21 mouse cellular contexts compared by ENCODE assay signal in the genomic region with DNA sequence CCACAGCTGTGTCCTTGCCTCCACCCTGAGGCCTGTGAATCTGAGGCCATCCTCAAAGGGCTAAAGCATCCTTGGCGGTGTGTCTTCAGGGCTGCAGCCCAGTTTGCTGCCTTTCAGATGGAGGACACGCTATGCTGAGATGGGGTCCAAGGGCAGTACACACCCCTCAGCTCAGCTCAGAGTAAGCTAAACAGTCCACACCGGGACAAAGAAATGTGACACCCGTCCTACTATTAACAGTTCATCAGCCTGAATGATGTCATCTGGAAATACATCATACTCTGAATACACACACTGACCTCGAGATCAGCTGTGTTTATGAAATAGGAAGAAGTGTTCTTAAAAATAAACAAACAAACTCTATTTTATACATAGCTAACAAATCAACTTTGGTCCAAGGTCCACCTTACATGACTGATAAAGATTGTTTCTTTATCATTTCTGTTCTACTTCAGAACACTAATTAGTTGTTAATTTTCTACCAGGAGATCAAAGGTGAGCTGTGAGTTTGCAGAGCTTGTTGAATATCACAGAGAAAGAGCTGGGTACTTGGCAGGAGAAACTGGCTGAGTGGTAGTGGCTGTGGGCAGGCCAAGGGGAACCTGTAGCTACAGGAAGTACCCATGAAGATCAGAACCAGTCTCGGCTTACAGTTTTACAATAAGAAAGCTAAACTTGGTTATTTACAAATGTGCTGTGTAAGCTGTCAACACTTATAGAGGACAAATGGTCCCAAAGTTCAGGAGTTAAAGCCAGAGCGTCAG. TPM values are rescaled to one million over a fixed set of nuclear protein-coding genes. Genes with fewer than 3 reads are reported as not detected.
DNase-seq lines count a peak whose midpoint lies in the region; ATAC-seq and TF ChIP-seq lines count a peak whose summit lies in the region.
"Had no signal": no experiment of that assay in that cellular context is flagged by ENCODE, and none has a peak within 500 bp of the region (broad histone marks: within the 10 kb centered on the region; RNA-seq: fewer than 3 reads in every experiment).

No protein-coding gene starts in this region.

- no peak overlapping the region for H3K4me3 ChIP-seq in liver, embryonic 16.5 days (ENCODE audit: low read depth, low read length)
- H3K4me3 ChIP-seq in liver, embryonic 11.5 days (ENCODE audit: low read depth, low read length): no peak overlapping the region
- H3K4me3 ChIP-seq in stomach, postnatal 0 days (ENCODE audit: low read depth, low read length): no peak overlapping the region
- no peak overlapping the region for H3K4me3 ChIP-seq in midbrain, embryonic 13.5 days (replicated peaks)
- H3K4me3 ChIP-seq: embryonic facial prominence, embryonic 15.5 days; limb, embryonic 13.5 days had no signal

- H3K9ac ChIP-seq in liver, embryonic 16.5 days (ENCODE audit: low read depth, low read length): no peak overlapping the region
- H3K9ac ChIP-seq in liver, embryonic 11.5 days (ENCODE audit: low read depth, low read length): no peak overlapping the region
- H3K9ac ChIP-seq in stomach, postnatal 0 days (ENCODE audit: low read length): no peak overlapping the region
- no peak overlapping the region for H3K9ac ChIP-seq in midbrain, embryonic 13.5 days (replicated peaks)
- H3K9ac ChIP-seq: embryonic facial prominence, embryonic 15.5 days; forebrain, postnatal 0 days; limb, embryonic 13.5 days had no signal

- 67% methylated on average over 7 of the region's 7 CpGs for WGBS in liver, embryonic 16.5 days (ENCODE audit: insufficient replicate concordance)
- 81% methylated on average over 7 of the region's 7 CpGs for WGBS in liver, embryonic 11.5 days
- WGBS in stomach, postnatal 0 days: 47% methylated on average over 7 of the region's 7 CpGs
- 87% methylated on average over 7 of the region's 7 CpGs for WGBS in midbrain, embryonic 13.5 days

- no peak for DNase-seq in liver, embryonic 11.5 days (ENCODE audit: low spot score)
- peak; percentile 82 for DNase-seq in kidney, adult 9 months
- DNase-seq in kidney, postnatal 25 days: peak; percentile 44 to 74
- DNase-seq in stomach, postnatal 0 days (ENCODE audit: low spot score): no peak
- no peak for DNase-seq in heart, adult 9 months (ENCODE audit: low spot score in 2 of 2)
- DNase-seq: cerebellum, adult 18-20 months; cerebellum, postnatal 25 days; forebrain, postnatal 0 days; gastrocnemius, postnatal 10 days; heart, adult 18-20 months; lung, adult 2 months; lung, postnatal 4 days; right cerebral cortex, postnatal 25 days; thymus, postnatal 25 days had no signal

- H3K4me1 ChIP-seq in liver, embryonic 16.5 days (ENCODE audit: control insufficient read depth, low read depth, low read length): no peaks in the 10 kb centered on the region
- no peaks in the 10 kb centered on the region for H3K4me1 ChIP-seq in liver, embryonic 11.5 days (replicated peaks; ENCODE audit: control insufficient read depth, insufficient read depth, low read length)
- H3K4me1 ChIP-seq in stomach, postnatal 0 days (replicated peaks; ENCODE audit: control insufficient read depth, insufficient read depth): no peaks in the 10 kb centered on the region
- H3K4me1 ChIP-seq in midbrain, embryonic 13.5 days (replicated peaks): no peaks in the 10 kb centered on the region
- H3K4me1 ChIP-seq: embryonic facial prominence, embryonic 15.5 days; limb, embryonic 13.5 days had no signal

- H3K36me3 ChIP-seq in liver, embryonic 16.5 days (ENCODE audit: control insufficient read depth, insufficient read depth): peaks cover 16% of the 10 kb centered on the region
- H3K36me3 ChIP-seq in liver, embryonic 11.5 days (ENCODE audit: control insufficient read depth, insufficient read depth, low read length): peaks cover 23% of the 10 kb centered on the region
- peaks cover 12% of the 10 kb centered on the region for H3K36me3 ChIP-seq in stomach, postnatal 0 days (ENCODE audit: control insufficient read depth, insufficient read depth, low read length)
- peaks cover 78% of the 10 kb centered on the region for H3K36me3 ChIP-seq in midbrain, embryonic 13.5 days

- H3K9me3 ChIP-seq in liver, embryonic 16.5 days (replicated peaks; ENCODE audit: control insufficient read depth, low read length): no peaks in the 10 kb centered on the region
- H3K9me3 ChIP-seq in liver, embryonic 11.5 days (ENCODE audit: control insufficient read depth, low read length): no peaks in the 10 kb centered on the region
- no peaks in the 10 kb centered on the region for H3K9me3 ChIP-seq in stomach, postnatal 0 days (ENCODE audit: control insufficient read depth, low read length)
- no peaks in the 10 kb centered on the region for H3K9me3 ChIP-seq in midbrain, embryonic 13.5 days
- H3K9me3 ChIP-seq: embryonic facial prominence, embryonic 15.5 days; limb, embryonic 13.5 days had no signal

- H3K27ac ChIP-seq in liver, embryonic 16.5 days (ENCODE audit: low read length): no peak overlapping the region
- no peak overlapping the region for H3K27ac ChIP-seq in liver, embryonic 11.5 days (ENCODE audit: low read depth, low read length)
- no peak overlapping the region for H3K27ac ChIP-seq in stomach, postnatal 0 days (replicated peaks)
- no peak overlapping the region for H3K27ac ChIP-seq in midbrain, embryonic 13.5 days
- H3K27ac ChIP-seq: embryonic facial prominence, embryonic 15.5 days; limb, embryonic 13.5 days had no signal

- H3K4me2 ChIP-seq in liver, embryonic 16.5 days (ENCODE audit: low read depth, low read length): no peak overlapping the region
- no peak overlapping the region for H3K4me2 ChIP-seq in liver, embryonic 11.5 days
- H3K4me2 ChIP-seq in stomach, postnatal 0 days (replicated peaks; ENCODE audit: low read depth): no peak overlapping the region
- H3K4me2 ChIP-seq in midbrain, embryonic 13.5 days (replicated peaks): no peak overlapping the region
- H3K4me2 ChIP-seq: embryonic facial prominence, embryonic 15.5 days; limb, embryonic 13.5 days had no signal

- TF ChIP-seq EP300 in stomach, postnatal 0 days (optimal IDR thresholded peaks at IDR 0.05): no peak

- ATAC-seq in liver, embryonic 16.5 days (ENCODE audit: low read depth): 0 out of 2 replicates have a peak, but pooled peaks have one; percentile 24
- no peak for ATAC-seq in liver, embryonic 11.5 days (replicated peaks; ENCODE audit: low FRiP score)
- peak; percentile 85 for ATAC-seq in stomach, postnatal 0 days (ENCODE audit: low FRiP score, low TSS enrichment)
- no peak for ATAC-seq in midbrain, embryonic 13.5 days
- ATAC-seq: forebrain, postnatal 0 days had no signal

- H3K27me3 ChIP-seq in liver, embryonic 16.5 days (ENCODE audit: control insufficient read depth, insufficient read depth, low read depth, low read length): no peaks in the 10 kb centered on the region
- H3K27me3 ChIP-seq in liver, embryonic 11.5 days (replicated peaks; ENCODE audit: control insufficient read depth, insufficient read depth, low read length): no peaks in the 10 kb centered on the region
- H3K27me3 ChIP-seq in stomach, postnatal 0 days (ENCODE audit: control insufficient read depth, insufficient read depth, low read length): no peaks in the 10 kb centered on the region
- no peaks in the 10 kb centered on the region for H3K27me3 ChIP-seq in midbrain, embryonic 13.5 days
- H3K27me3 ChIP-seq: embryonic facial prominence, embryonic 15.5 days; limb, embryonic 13.5 days had no signal

- no peak for TF ChIP-seq CTCF in stomach, postnatal 0 days (IDR thresholded peaks at IDR 0.05; ENCODE audit: low read depth)

RNA-seq across cellular contexts. Expression of gene Gja5, which starts 29.5 kb away (rescaled TPM):
- 2.9 and 3.0 TPM in 2 replicates for polyA plus RNA-seq in liver, embryonic 16.5 days (2015; fragmentation: Nextera tagmentation; extraction: Ambion mirVana)
- polyA plus RNA-seq in liver, embryonic 11.5 days (2014; fragmentation: Nextera tagmentation; extraction: Ambion mirVana): 1.8 and 2.2 TPM in 2 replicates
- polyA plus RNA-seq in stomach, postnatal 0 days (2015; fragmentation: Nextera tagmentation; extraction: Ambion mirVana): 3.4 and 4.1 TPM in 2 replicates
- 3.1 and 3.6 TPM in 2 replicates for polyA plus RNA-seq in midbrain, embryonic 13.5 days (2015; fragmentation: Nextera tagmentation; extraction: Ambion mirVana)

RNA-seq across cellular contexts. Expression of gene Gpr89, which starts 30.2 kb away (rescaled TPM):
- polyA plus RNA-seq in liver, embryonic 16.5 days (2015; fragmentation: Nextera tagmentation; extraction: Ambion mirVana): 19.1 and 22.7 TPM in 2 replicates
- 50.2 and 53.0 TPM in 2 replicates for polyA plus RNA-seq in liver, embryonic 11.5 days (2014; fragmentation: Nextera tagmentation; extraction: Ambion mirVana)
- polyA plus RNA-seq in stomach, postnatal 0 days (2015; fragmentation: Nextera tagmentation; extraction: Ambion mirVana): 26.8 and 28.5 TPM in 2 replicates
- 34.8 and 37.0 TPM in 2 replicates for polyA plus RNA-seq in midbrain, embryonic 13.5 days (2015; fragmentation: Nextera tagmentation; extraction: Ambion mirVana)

RNA-seq across cellular contexts. Expression of gene Cd160, which starts 45.8 kb away (rescaled TPM):
- polyA plus RNA-seq in liver, embryonic 16.5 days (2015; fragmentation: Nextera tagmentation; extraction: Ambion mirVana): 0.22 and 0.27 TPM in 2 replicates
- 0.12 and 0.19 TPM in 2 replicates for polyA plus RNA-seq in liver, embryonic 11.5 days (2014; fragmentation: Nextera tagmentation; extraction: Ambion mirVana)
- polyA plus RNA-seq in stomach, postnatal 0 days (2015; fragmentation: Nextera tagmentation; extraction: Ambion mirVana): 0.13 and 0.15 TPM in 2 replicates
- polyA plus RNA-seq in midbrain, embryonic 13.5 days (2015; fragmentation: Nextera tagmentation; extraction: Ambion mirVana): 0.14 and 0.17 TPM in 2 replicates
- polyA plus RNA-seq: testis, adult 2 months had no signal

RNA-seq across cellular contexts. Expression of gene Pdzk1, which starts 45.9 kb away (rescaled TPM):
- 30.3 and 33.5 TPM in 2 replicates for polyA plus RNA-seq in liver, embryonic 16.5 days (2015; fragmentation: Nextera tagmentation; extraction: Ambion mirVana)
- 5.4 and 6.0 TPM in 2 replicates for polyA plus RNA-seq in liver, embryonic 11.5 days (2014; fragmentation: Nextera tagmentation; extraction: Ambion mirVana)
- polyA plus RNA-seq in stomach, postnatal 0 days (2015; fragmentation: Nextera tagmentation; extraction: Ambion mirVana): 0.21 TPM in 2 replicates
- 0.14 TPM in 1 of 2 replicates, not detected in the other for polyA plus RNA-seq in midbrain, embryonic 13.5 days (2015; fragmentation: Nextera tagmentation; extraction: Ambion mirVana)
- polyA plus RNA-seq: C2C12; embryonic facial prominence, embryonic 15.5 days; limb, embryonic 13.5 days had no signal

RNA-seq across cellular contexts. Expression of gene Gja8, which starts 50.8 kb away (rescaled TPM):
- polyA plus RNA-seq in liver, embryonic 16.5 days (2015; fragmentation: Nextera tagmentation; extraction: Ambion mirVana): not detected in 2 replicates
- polyA plus RNA-seq in liver, embryonic 11.5 days (2014; fragmentation: Nextera tagmentation; extraction: Ambion mirVana): not detected in 2 replicates
- polyA plus RNA-seq in stomach, postnatal 0 days (2015; fragmentation: Nextera tagmentation; extraction: Ambion mirVana): 0.01 TPM in 1 of 2 replicates, not detected in the other
- polyA plus RNA-seq in midbrain, embryonic 13.5 days (2015; fragmentation: Nextera tagmentation; extraction: Ambion mirVana): 0.04 TPM in 1 of 2 replicates, not detected in the other
- polyA plus RNA-seq: C2C12; heart, embryonic 16.5 days; lung, adult 2 months had no signal

Comparison
In these comparisons a context has a peak if more than half of its experiments do, and no peak if none do; other contexts are left out.
1. ATAC-seq: peak in liver, embryonic 16.5 days (single experiment) and stomach, postnatal 0 days (single experiment); none in liver, embryonic 11.5 days (single experiment) and midbrain, embryonic 13.5 days (single experiment).
2. DNase-seq: peak in kidney, adult 9 months (single experiment) and kidney, postnatal 25 days (2 of 2); none in liver, embryonic 11.5 days (single experiment), stomach, postnatal 0 days (single experiment) and heart, adult 9 months (0 of 2).